Mouse (Mus musculus) limb, embryonic 14.5 days (tissue): ENCODE results near the gene Sult4a1. TPM values are rescaled to one million over a fixed set of nuclear protein-coding genes. Genes with fewer than 3 reads are reported as not detected.

ENCODE experiments used
- ATAC-seq: fragments of 200-750 bp; cut with Nextera tagmentation; 2 replicates; pipeline ENCODE4 v1.8.0; 2017; ENCODE audit warnings: low read depth, moderate number of reproducible peaks, moderate TSS enrichment; ENCODE audit not compliant: low FRiP score
- DNase-seq: peaks from one replicate; pipeline ENCODE4 v3.0.0-alpha.2; 2015; ENCODE audit warnings: low spot score
- H3K27ac ChIP-seq: fragments of 300-500 bp; sonication (generic); replicated peaks from 2 replicates; pipeline ENCODE4 v1.5.1; 2014; ENCODE audit warnings: low read depth, mild to moderate bottlenecking, low read length, moderate library complexity, mixed read lengths
- H3K27me3 ChIP-seq: fragments of 300-500 bp; sonication (generic); 2 replicates; pipeline ENCODE4 v1.6.1; 2014; ENCODE audit warnings: low read length, mixed read lengths; ENCODE audit not compliant: control insufficient read depth, insufficient read depth
- H3K36me3 ChIP-seq: fragments of 300-500 bp; sonication (generic); 2 replicates; pipeline ENCODE4 v1.6.1; 2014; ENCODE audit warnings: mild to moderate bottlenecking, low read length, moderate library complexity, mixed read lengths; ENCODE audit not compliant: control insufficient read depth, insufficient read depth
- H3K4me1 ChIP-seq: fragments of 300-500 bp; sonication (generic); 2 replicates; pipeline ENCODE4 v1.6.1; 2014; ENCODE audit warnings: antibody characterized with exemption, low read length, mixed read lengths; ENCODE audit not compliant: control insufficient read depth, insufficient read depth
- H3K4me2 ChIP-seq: fragments of 300-500 bp; sonication (generic); replicated peaks from 2 replicates; pipeline ENCODE4 v1.6.1; 2014; ENCODE audit warnings: low read depth, mild to moderate bottlenecking, low read length, moderate library complexity; ENCODE audit not compliant: severe bottlenecking
- H3K4me3 ChIP-seq: fragments of 300-500 bp; sonication (generic); replicated peaks from 2 replicates; pipeline ENCODE4 v1.5.1; 2014; ENCODE audit warnings: low read length
- H3K9ac ChIP-seq: fragments of 300-500 bp; sonication (generic); 2 replicates; pipeline ENCODE4 v1.6.1; 2014; ENCODE audit warnings: mild to moderate bottlenecking, low read depth, low read length, moderate library complexity; ENCODE audit not compliant: severe bottlenecking
- H3K9me3 ChIP-seq: fragments of 300-500 bp; sonication (generic); 2 replicates; pipeline ENCODE4 v1.6.1; 2016; ENCODE audit warnings: low read length; ENCODE audit not compliant: control insufficient read depth
- POLR2A ChIP-seq: fragments of 200-500 bp; IDR thresholded peaks from 2 replicates; pipeline ENCODE4 v1.8.0; 2012; ENCODE audit warnings: inconsistent platforms, mild to moderate bottlenecking, moderate library complexity, borderline replicate concordance; ENCODE audit not compliant: insufficient read depth, insufficient read length; ENCODE audit errors: extremely low read depth
- WGBS: fragments of 180-500 bp; shearing (Covaris S2); extraction: QIAGEN DNeasy Blood & Tissue Kit; methylation state at CpG from one replicate; pipeline ENCODE4 v1.1.7; 2014; 5-methylcytosine and 5-hydroxymethylcytosine counted together
- polyA plus RNA-seq, 2 experiments: library from polyadenylated mRNA; depleted of rRNA in 1 of 2; stranded (reverse) in 1 of 2; unstranded in 1 of 2; fragments of >200 nt; fragmentation: Nextera tagmentation in 1 of 2; extraction: Ambion mirVana in 1 of 2; gene quantifications; 2 replicates each; pipeline versions ENCODE4 v1.2.1 to v1.2.3; 2012 to 2014

Gene Sult4a1
- polyA plus RNA-seq, 2 experiments: 0.81 to 3.1 TPM

DNA sequence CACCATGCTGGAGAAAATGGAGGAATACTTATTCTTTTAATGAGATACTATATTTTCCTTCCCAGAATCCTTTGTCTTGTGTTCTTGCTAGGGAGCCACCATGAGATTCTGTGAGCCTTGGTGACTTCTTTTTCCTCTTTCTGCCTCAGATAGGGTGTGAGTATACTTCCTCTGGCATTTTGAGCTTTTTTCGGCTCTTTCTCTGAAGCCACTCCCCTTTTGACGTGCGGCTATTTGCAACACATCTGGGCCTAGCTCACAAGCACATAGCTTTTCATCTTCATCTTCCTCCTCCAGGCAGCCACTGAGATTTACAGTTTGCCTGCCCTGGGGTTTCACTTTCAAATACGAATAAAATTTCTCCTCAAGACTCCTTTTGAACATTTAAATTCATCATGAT, 20.9 kb upstream of the Sult4a1 start:
- H3K9me3 ChIP-seq: no peaks in the 10 kb centered on the region
- TF ChIP-seq POLR2A: no peak
- 67% methylated on average over 4 of the region's 4 CpGs for WGBS
- DNase-seq (no peak), ATAC-seq (no peak)
- H3K27ac ChIP-seq: no peak overlapping the region
- no peak overlapping the region for H3K4me2 ChIP-seq
- no peaks in the 10 kb centered on the region for H3K27me3 ChIP-seq
- H3K36me3 ChIP-seq: no peaks in the 10 kb centered on the region
- H3K4me1 ChIP-seq: no peaks in the 10 kb centered on the region
- H3K9ac ChIP-seq: no peak overlapping the region
- H3K4me3 ChIP-seq: no peak overlapping the region

DNA sequence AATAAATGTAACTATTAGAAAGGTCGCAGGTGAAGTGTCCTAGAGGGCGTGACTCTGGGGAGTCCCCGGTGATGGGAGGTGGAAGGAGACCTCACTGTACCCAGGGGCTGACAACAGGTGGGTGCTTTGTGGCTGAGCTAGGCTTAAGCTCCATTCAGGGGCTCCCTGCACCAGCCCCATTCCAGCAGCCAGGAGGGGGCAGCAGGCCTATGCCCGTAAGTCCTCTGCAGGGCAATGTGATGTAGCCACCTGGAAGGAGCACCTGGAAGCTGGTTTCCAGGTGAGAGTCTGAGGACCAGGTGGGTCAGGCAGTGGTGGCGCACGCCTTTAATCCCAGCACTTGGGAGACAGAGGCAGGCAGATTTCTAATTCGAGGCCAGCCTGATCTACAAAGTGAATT, 18.5 kb upstream of the Sult4a1 start:
- Histone ChIP-seq H3K4me3 (no peak overlapping the region), H3K4me1 (no peaks in the 10 kb centered on the region), H3K27me3 (no peaks in the 10 kb centered on the region), H3K36me3 (no peaks in the 10 kb centered on the region), H3K4me2 (no peak overlapping the region), H3K9me3 (no peaks in the 10 kb centered on the region), H3K9ac (no peak overlapping the region), H3K27ac (no peak overlapping the region)
- TF ChIP-seq POLR2A: no peak
- DNase-seq (no peak), ATAC-seq (no peak)
- 65% methylated on average over 7 of the region's 7 CpGs for WGBS

DNA sequence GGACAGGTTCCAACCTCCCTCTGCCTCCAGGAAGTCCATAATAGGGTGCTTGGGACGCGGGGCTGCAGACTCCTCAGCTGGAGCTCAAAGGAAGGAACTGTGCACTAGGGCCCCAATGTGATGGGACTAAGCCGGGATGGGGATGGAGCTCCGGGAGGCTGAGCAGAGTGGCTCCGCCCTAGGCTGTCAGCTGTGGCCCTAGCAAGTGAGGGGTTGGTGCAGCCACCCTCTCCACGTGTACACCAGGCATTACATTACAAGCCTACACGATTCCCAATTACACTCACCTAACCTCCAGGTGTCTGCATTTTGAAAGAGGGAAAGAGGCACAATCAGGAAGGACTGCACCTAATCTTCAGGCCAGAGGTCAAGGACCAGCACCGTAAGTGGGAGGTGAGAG, 17.5 kb upstream of the Sult4a1 start, which contains the start of gene Pnpla5:
Gene Pnpla5 (minus strand): TSS at position 101 of the 400 bp plus-strand sequence.
- H3K36me3 ChIP-seq: no peaks in the 10 kb centered on the region
- H3K9me3 ChIP-seq: no peaks in the 10 kb centered on the region
- DNase-seq (no peak), ATAC-seq (no peak)
- no peak for TF ChIP-seq POLR2A
- no peaks in the 10 kb centered on the region for H3K27me3 ChIP-seq
- no peak within 1 kb of the TSS for H3K4me2 ChIP-seq
- H3K27ac ChIP-seq: no peak within 1 kb of the TSS
- no peaks in the 10 kb centered on the region for H3K4me1 ChIP-seq
- no peak within 1 kb of the TSS for H3K9ac ChIP-seq
- WGBS: 59% methylated on average over 8 of the region's 8 CpGs
- no peak within 1 kb of the TSS for H3K4me3 ChIP-seq

DNA sequence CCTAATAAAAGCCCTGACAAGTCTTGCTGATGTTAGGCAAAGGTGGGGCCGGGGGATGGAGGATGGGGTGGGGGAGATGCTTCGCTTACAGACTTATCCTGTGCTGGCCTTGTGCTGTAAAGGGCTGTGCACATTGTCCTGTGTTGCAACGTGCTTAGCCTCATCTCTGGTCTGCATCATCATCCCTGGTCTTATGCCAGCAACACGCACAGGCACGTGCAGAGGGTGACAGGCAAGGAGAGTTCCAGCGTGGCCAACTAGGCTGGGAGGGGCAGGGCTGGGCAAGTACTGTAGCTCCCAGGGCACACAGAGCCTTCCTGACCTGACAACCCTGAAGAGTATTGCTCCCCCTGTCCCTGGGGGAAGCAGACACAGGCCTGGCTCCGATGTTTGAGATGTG, 15.5 kb upstream of the Sult4a1 start:
- Histone ChIP-seq H3K27me3 (no peaks in the 10 kb centered on the region), H3K27ac (no peak overlapping the region), H3K4me1 (no peaks in the 10 kb centered on the region), H3K36me3 (no peaks in the 10 kb centered on the region), H3K9me3 (no peaks in the 10 kb centered on the region), H3K4me3 (no peak overlapping the region), H3K4me2 (no peak overlapping the region), H3K9ac (no peak overlapping the region)
- DNase-seq (no peak), ATAC-seq (no peak)
- TF ChIP-seq POLR2A: no peak
- 77% methylated on average over 7 of the region's 7 CpGs for WGBS

DNA sequence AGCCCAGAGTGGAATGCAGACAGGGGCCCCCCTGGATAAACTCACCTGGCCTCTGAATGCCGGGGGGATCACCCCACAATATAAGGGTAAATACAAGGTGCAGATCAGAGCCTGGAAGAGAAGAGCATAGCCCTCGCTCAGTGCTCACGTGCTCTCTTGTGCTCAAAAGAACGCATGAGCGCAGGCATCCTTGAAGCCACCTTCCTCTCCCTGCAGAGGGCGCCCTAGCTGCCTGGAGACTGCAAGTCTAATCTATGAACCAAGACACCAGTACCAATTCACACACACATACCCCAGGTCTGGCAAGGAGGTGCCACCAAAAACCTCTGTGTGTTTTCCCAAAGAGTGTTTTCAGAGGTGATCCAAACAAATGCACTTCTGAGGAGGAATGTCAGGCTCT, 15.1 kb upstream of the Sult4a1 start:
- Histone ChIP-seq H3K27me3 (no peaks in the 10 kb centered on the region), H3K27ac (no peak overlapping the region), H3K4me2 (no peak overlapping the region), H3K4me3 (no peak overlapping the region), H3K9me3 (no peaks in the 10 kb centered on the region), H3K9ac (no peak overlapping the region), H3K36me3 (no peaks in the 10 kb centered on the region), H3K4me1 (no peaks in the 10 kb centered on the region)
- no peak for TF ChIP-seq POLR2A
- DNase-seq (no peak), ATAC-seq (no peak)
- 23% methylated on average over 6 of the region's 6 CpGs for WGBS

DNA sequence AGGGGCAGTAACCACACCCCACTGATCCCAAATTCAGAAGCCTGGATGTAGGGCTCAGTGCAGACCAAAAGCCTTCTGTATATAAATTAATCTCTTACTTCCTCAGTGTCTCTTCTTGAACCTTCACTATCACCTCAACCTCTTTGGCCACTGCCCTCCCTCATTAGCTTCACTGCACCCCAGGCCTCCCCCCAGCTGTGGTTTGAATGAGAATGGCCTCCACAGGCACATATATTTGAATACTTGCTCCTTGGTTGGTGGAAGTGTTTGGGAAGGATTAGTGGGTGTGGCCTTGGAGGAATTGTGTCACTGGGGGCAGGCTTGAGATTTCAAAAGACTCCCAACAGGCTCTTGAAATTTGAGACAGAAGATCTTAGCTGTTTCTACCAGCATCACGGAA, 10.9 kb upstream of the Sult4a1 start:
- Histone ChIP-seq H3K9me3 (no peaks in the 10 kb centered on the region), H3K27me3 (no peaks in the 10 kb centered on the region), H3K27ac (no peak overlapping the region), H3K9ac (no peak overlapping the region), H3K4me3 (no peak overlapping the region), H3K4me1 (no peaks in the 10 kb centered on the region), H3K4me2 (no peak overlapping the region), H3K36me3 (no peaks in the 10 kb centered on the region)
- WGBS: 77% methylated on average over 1 of the region's 1 CpGs
- no peak for TF ChIP-seq POLR2A
- ATAC-seq: no peak
- no peak for DNase-seq
